Mouse (Mus musculus) MEL (cell line): ENCODE measurements around the gene Sbno2. TPM values are rescaled to one million over a fixed set of nuclear protein-coding genes. Genes with fewer than 3 reads are reported as not detected.

Source experiments
- DNase-seq: peaks from one replicate; pipeline ENCODE4 v3.0.0; 2011; ENCODE audit warnings: low read depth, low spot score
- H3K27ac ChIP-seq: 2 replicates; pipeline ENCODE4 v1.5.1; 2012; ENCODE audit warnings: low read depth, mild to moderate bottlenecking, control low read depth, low read length, moderate library complexity; ENCODE audit not compliant: control insufficient read depth
- H3K27me3 ChIP-seq, 2 experiments: fragments of 150-350 bp in 1 of 2; sonication (generic) in 1 of 2; 2 replicates each; pipeline ENCODE4 v1.6.1; 2012; ENCODE audit warnings: low read length in 2 of 2, mild to moderate bottlenecking in 2 of 2, improper control_type of control experiment in 1 of 2, moderate library complexity in 1 of 2; ENCODE audit not compliant: insufficient read depth in 2 of 2, control insufficient read depth in 1 of 2
- H3K36me3 ChIP-seq, 2 experiments: 2 replicates each; pipeline ENCODE4 v1.6.1; 2012 to 2014; ENCODE audit warnings: low read length in 2 of 2, improper control_type of control experiment in 1 of 2, inconsistent platforms in 1 of 2, mild to moderate bottlenecking in 1 of 2; ENCODE audit not compliant: insufficient read depth in 2 of 2, control insufficient read depth in 1 of 2
- H3K4me1 ChIP-seq, 2 experiments: fragments of 150-350 bp in 1 of 2; sonication (generic) in 1 of 2; 2 replicates each; pipeline ENCODE4 v1.6.1; 2012; ENCODE audit warnings: low read length in 2 of 2, improper control_type of control experiment in 1 of 2, mild to moderate bottlenecking in 1 of 2; ENCODE audit not compliant: insufficient read depth in 2 of 2, control insufficient read depth in 1 of 2
- H3K4me3 ChIP-seq, 2 experiments: fragments of 150-350 bp in 1 of 2; sonication (generic) in 1 of 2; 2 replicates each; pipeline ENCODE4 v1.5.1; 2012; ENCODE audit warnings: low read depth in 2 of 2, low read length in 2 of 2, mild to moderate bottlenecking in 2 of 2, moderate library complexity in 2 of 2, control low read depth in 1 of 2, improper control_type of control experiment in 1 of 2; ENCODE audit not compliant: control insufficient read depth in 1 of 2, insufficient read depth in 1 of 2
- H3K79me2 ChIP-seq: 2 replicates; pipeline ENCODE4 v1.6.1; 2012; ENCODE audit warnings: mild to moderate bottlenecking, low read length, moderate library complexity; ENCODE audit not compliant: control insufficient read depth, poor library complexity, insufficient read depth
- H3K9ac ChIP-seq: 2 replicates; pipeline ENCODE4 v1.6.1; 2012; ENCODE audit warnings: low read depth, mild to moderate bottlenecking, control low read depth, low read length, moderate library complexity; ENCODE audit not compliant: control insufficient read depth, poor library complexity, severe bottlenecking
- H3K9me3 ChIP-seq: fragments of 150-350 bp; sonication (generic); replicated peaks from 2 replicates; pipeline ENCODE4 v1.6.1; 2012; ENCODE audit warnings: mild to moderate bottlenecking, low read length, improper control_type of control experiment, moderate library complexity; ENCODE audit not compliant: insufficient read depth
- BHLHE40 ChIP-seq: IDR thresholded peaks from 2 replicates; pipeline ENCODE4 v1.6.1; 2012; ENCODE audit warnings: low read depth, mild to moderate bottlenecking, inconsistent platforms, low read length, improper control_type of control experiment, borderline replicate concordance
- CHD1 ChIP-seq: IDR thresholded peaks from 2 replicates; pipeline ENCODE4 v1.6.1; 2012; ENCODE audit warnings: low read depth, mild to moderate bottlenecking, inconsistent platforms, low read length, improper control_type of control experiment
- CHD2 ChIP-seq: IDR thresholded peaks from 2 replicates; pipeline ENCODE4 v1.6.1; 2011; ENCODE audit warnings: low read length, improper control_type of control experiment
- CTCF ChIP-seq, 3 experiments: IDR thresholded peaks in 2 of 3; conservative IDR thresholded peaks in 1 of 3; 2 replicates each; pipeline ENCODE4 v1.5.1; 2011 to 2012; ENCODE audit warnings: low read length in 3 of 3, low read depth in 2 of 3, mild to moderate bottlenecking in 2 of 3, improper control_type of control experiment in 1 of 3, inconsistent platforms in 1 of 3, mixed read lengths in 1 of 3, moderate library complexity in 1 of 3; ENCODE audit not compliant: control insufficient read depth in 1 of 3, insufficient read depth in 1 of 3, poor library complexity in 1 of 3, severe bottlenecking in 1 of 3
- E2F4 ChIP-seq: IDR thresholded peaks from 2 replicates; pipeline ENCODE4 v1.6.1; 2011; ENCODE audit warnings: low read depth, low read length, improper control_type of control experiment, borderline replicate concordance
- ELF1 ChIP-seq: IDR thresholded peaks from 2 replicates; pipeline ENCODE4 v1.6.1; 2014; ENCODE audit warnings: low read depth, mild to moderate bottlenecking, inconsistent platforms, low read length, improper control_type of control experiment, moderate library complexity
- ETS1 ChIP-seq: IDR thresholded peaks from 2 replicates; pipeline ENCODE4 v1.6.1; 2012; ENCODE audit warnings: low read depth, mild to moderate bottlenecking, inconsistent platforms, low read length, improper control_type of control experiment, moderate library complexity
- HCFC1 ChIP-seq: IDR thresholded peaks from 2 replicates; pipeline ENCODE4 v1.6.1; 2012; ENCODE audit warnings: low read depth, mild to moderate bottlenecking, inconsistent platforms, low read length, improper control_type of control experiment, moderate library complexity
- JUND ChIP-seq: IDR thresholded peaks from 2 replicates; pipeline ENCODE4 v1.6.1; 2011; ENCODE audit warnings: low read depth, mild to moderate bottlenecking, improper control_type of control experiment, low read length
- KAT2A ChIP-seq: conservative IDR thresholded peaks from 2 replicates; pipeline ENCODE4 v1.6.1; 2012; ENCODE audit warnings: low read depth, low read length, improper control_type of control experiment, inconsistent platforms
- MEF2A ChIP-seq: IDR thresholded peaks from 2 replicates; pipeline ENCODE4 v1.6.1; 2014; ENCODE audit warnings: low read depth, mild to moderate bottlenecking, inconsistent platforms, low read length, improper control_type of control experiment; ENCODE audit not compliant: poor library complexity, insufficient replicate concordance, severe bottlenecking; ENCODE audit errors: extremely low read depth
- MYB ChIP-seq: IDR thresholded peaks from 2 replicates; pipeline ENCODE4 v1.6.1; 2011; ENCODE audit warnings: mild to moderate bottlenecking, low read depth, low read length, improper control_type of control experiment
- MYC ChIP-seq: IDR thresholded peaks from 2 replicates; pipeline ENCODE4 v1.6.1; 2011; ENCODE audit warnings: low read depth, mild to moderate bottlenecking, low read length, improper control_type of control experiment, moderate library complexity
- NRF1 ChIP-seq: IDR thresholded peaks from 2 replicates; pipeline ENCODE4 v1.6.1; 2014; ENCODE audit warnings: low read depth, mild to moderate bottlenecking, inconsistent platforms, low read length, improper control_type of control experiment, moderate library complexity; ENCODE audit not compliant: poor library complexity, insufficient read depth, severe bottlenecking
- POLR2AphosphoS2 ChIP-seq: IDR thresholded peaks from 2 replicates; pipeline ENCODE4 v1.6.1; 2011; ENCODE audit warnings: low read length, improper control_type of control experiment
- SIN3A ChIP-seq: IDR thresholded peaks from 2 replicates; pipeline ENCODE4 v1.6.1; 2012; ENCODE audit warnings: low read length, improper control_type of control experiment, inconsistent platforms
- SMC3 ChIP-seq: IDR thresholded peaks from 2 replicates; pipeline ENCODE4 v1.6.1; 2011; ENCODE audit warnings: low read depth, low read length, improper control_type of control experiment
- TBP ChIP-seq: IDR thresholded peaks from 2 replicates; pipeline ENCODE4 v1.8.0; 2011; ENCODE audit warnings: low read depth, low read length, improper control_type of control experiment
- TCF12 ChIP-seq: IDR thresholded peaks from 2 replicates; pipeline ENCODE4 v1.6.1; 2014; ENCODE audit warnings: low read depth, mild to moderate bottlenecking, inconsistent platforms, low read length, improper control_type of control experiment, moderate library complexity
- USF1 ChIP-seq: IDR thresholded peaks from 2 replicates; pipeline ENCODE4 v1.6.1; 2014; ENCODE audit warnings: low read depth, mild to moderate bottlenecking, inconsistent platforms, low read length, improper control_type of control experiment, moderate library complexity
- USF2 ChIP-seq, 2 experiments: IDR thresholded peaks; 2 replicates each; pipeline ENCODE4 v1.6.1; 2011 to 2012; ENCODE audit warnings: improper control_type of control experiment in 2 of 2, low read length in 2 of 2, borderline replicate concordance in 1 of 2, inconsistent platforms in 1 of 2, low read depth in 1 of 2, mild to moderate bottlenecking in 1 of 2; ENCODE audit not compliant: insufficient read depth in 1 of 2
- ZKSCAN1 ChIP-seq: IDR thresholded peaks from 2 replicates; pipeline ENCODE4 v1.6.1; 2012; ENCODE audit warnings: low read depth, mild to moderate bottlenecking, inconsistent platforms, low read length, improper control_type of control experiment, moderate library complexity
- ZMIZ1 ChIP-seq: IDR thresholded peaks from 2 replicates; pipeline ENCODE4 v1.6.1; 2012; ENCODE audit warnings: low read depth, mild to moderate bottlenecking, inconsistent platforms, low read length, improper control_type of control experiment, moderate library complexity
- ZNF384 ChIP-seq: IDR thresholded peaks from 2 replicates; pipeline ENCODE4 v1.6.1; 2012; ENCODE audit warnings: low read depth, mild to moderate bottlenecking, inconsistent platforms, low read length, improper control_type of control experiment
- polyA plus RNA-seq, 2 experiments: library from polyadenylated mRNA; stranded (reverse) in 1 of 2; unstranded in 1 of 2; fragments of >175 nt in 1 of 2; fragments of >200 nt in 1 of 2; gene quantifications; 2 replicates each; pipeline versions ENCODE4 v1.2.1 to v1.2.4; 2012; ENCODE audit warnings: low replicate concordance in 2 of 2, low read depth in 1 of 2; ENCODE audit not compliant: insufficient read length in 2 of 2, insufficient read depth in 1 of 2, missing spikeins in 1 of 2
- total RNA-seq: library from RNA; depleted of rRNA; stranded (reverse); fragments of 300-350 nt; gene quantifications from 2 replicates; pipeline ENCODE4 v1.2.3, GENCODE M21; 2012

Sbno2 gene
- total and polyA plus RNA-seq, 3 experiments: 15.8 to 29.0 TPM; not detected in 1

- peak overlapping the region; percentile 5; the same call in 1 of the 2 replicates for H3K9ac ChIP-seq
- no peaks in the 10 kb centered on the region for H3K27me3 ChIP-seq
- no peak overlapping the region for H3K27ac ChIP-seq
- H3K4me3 ChIP-seq: no peak overlapping the region
- no peaks in the 10 kb centered on the region for H3K9me3 ChIP-seq
- peaks cover 2 to 17% of the 10 kb centered on the region in 2 experiments; a peak in 3 of 4 replicates for H3K36me3 ChIP-seq
- TF ChIP-seq POLR2AphosphoS2 (no peak), CHD1 (no peak), CHD2 (no peak), NRF1 (no peak), BHLHE40 (no peak), USF1 (no peak), ETS1 (no peak), ELF1 (no peak), MEF2A (no peak), CTCF (IDR thresholded peaks at IDR 0.05 in 2 of 3, conservative IDR thresholded peaks at IDR 0.05 in 1 of 3; ENCODE audit: control insufficient read depth in 1 of 3, insufficient read depth in 1 of 3, low read depth in 2 of 3, low read length in 3 of 3, poor library complexity in 1 of 3, severe bottlenecking in 1 of 3) (no peak), ZNF384 (no peak), TCF12 (no peak), SIN3A (no peak), MYB (no peak)
- TF ChIP-seq, all 39 proteins: peak for 0
- Histone ChIP-seq H3K79me2 (peaks cover 78% of the 10 kb centered on the region), H3K4me1 (peaks cover 0 to 18% of the 10 kb centered on the region in 2 experiments; a peak in 3 of 4 replicates)
- no peak for DNase-seq
These were observed 13.2 kb upstream of the Sbno2 start for GRCm38 (mm10) chr10:80118552-80118951.

DNA sequence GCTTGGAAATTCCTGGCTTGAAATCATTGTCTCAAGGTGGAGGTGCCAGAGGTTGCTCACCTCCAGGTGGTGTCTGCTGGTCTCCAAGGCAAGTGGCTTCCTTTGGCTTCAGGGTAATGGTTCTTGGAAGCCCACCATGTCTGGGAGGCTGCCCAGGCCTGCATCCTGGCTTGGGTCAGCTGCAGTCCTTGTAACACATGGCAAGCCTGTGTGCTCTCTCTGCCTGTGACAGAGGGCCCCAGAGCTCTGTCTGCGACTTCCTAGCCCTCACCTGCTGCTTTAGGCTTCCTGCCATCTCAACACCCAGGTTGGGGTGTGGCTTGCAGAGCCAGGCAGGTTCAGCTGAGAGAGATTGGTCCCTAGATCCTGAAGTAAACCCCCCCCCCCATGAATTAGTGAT is 12.4 kb upstream of the Sbno2 start:
- H3K4me3 ChIP-seq: peak overlapping the region; percentile 69 to 84
- peak overlapping the region; percentile 71; the same call in 1 of the 2 replicates for H3K27ac ChIP-seq
- H3K27me3 ChIP-seq: no peaks in the 10 kb centered on the region
- no peaks in the 10 kb centered on the region for H3K9me3 ChIP-seq
- DNase-seq: no peak
- peak overlapping the region; percentile 98 for H3K9ac ChIP-seq
- no peak for TF ChIP-seq BHLHE40
- TF ChIP-seq KAT2A: no peak
- no peak for TF ChIP-seq CHD1
- TF ChIP-seq TCF12: no peak
- no peak for TF ChIP-seq JUND
- no peak for TF ChIP-seq CTCF (IDR thresholded peaks at IDR 0.05 in 2 of 3, conservative IDR thresholded peaks at IDR 0.05 in 1 of 3; ENCODE audit: control insufficient read depth in 1 of 3, insufficient read depth in 1 of 3, low read depth in 2 of 3, low read length in 3 of 3, poor library complexity in 1 of 3, severe bottlenecking in 1 of 3)
- TF ChIP-seq TBP: no peak
- TF ChIP-seq HCFC1: no peak
- TF ChIP-seq ZNF384: no peak
- no peak for TF ChIP-seq ZKSCAN1
- TF ChIP-seq USF2 (IDR thresholded peaks at IDR 0.05; ENCODE audit: borderline replicate concordance in 1 of 2, insufficient read depth in 1 of 2, low read depth in 1 of 2, low read length in 2 of 2): no peak
- TF ChIP-seq SMC3: no peak
- TF ChIP-seq ETS1: no peak
- no peak for TF ChIP-seq MYC
- TF ChIP-seq MYB: no peak
- TF ChIP-seq E2F4: no peak
- no peak for TF ChIP-seq ZMIZ1
- no peak for TF ChIP-seq MEF2A
- peaks cover 2 to 17% of the 10 kb centered on the region in 2 experiments; a peak in 3 of 4 replicates for H3K36me3 ChIP-seq
- H3K4me1 ChIP-seq: peaks cover 0 to 18% of the 10 kb centered on the region in 2 experiments; a peak in 3 of 4 replicates
- peaks cover 72% of the 10 kb centered on the region for H3K79me2 ChIP-seq
